Mouse (Mus musculus) hindbrain, embryonic 10.5 days (tissue): Measurements from ENCODE around the gene Il5. TPM values are rescaled to one million over a fixed set of nuclear protein-coding genes. Genes with fewer than 3 reads are reported as not detected.
"Not testable (repeated sequence)": the region's sequence is repeated elsewhere in the genome, so short reads cannot be mapped to it uniquely, and the experiment has no call there.

Source experiments
- DNase-seq: peaks from one replicate; pipeline ENCODE4 v3.0.0-alpha.2; 2017; ENCODE audit warnings: low spot score
- H3K27ac ChIP-seq: fragments of 300-500 bp; sonication (generic); 2 replicates; pipeline ENCODE4 v1.5.1; 2016; ENCODE audit warnings: mild to moderate bottlenecking, moderate library complexity
- H3K27me3 ChIP-seq: fragments of 300-500 bp; sonication (generic); 2 replicates; pipeline ENCODE4 v1.6.1; 2016; ENCODE audit warnings: mild to moderate bottlenecking; ENCODE audit not compliant: poor library complexity, insufficient read depth, severe bottlenecking
- H3K36me3 ChIP-seq: fragments of 300-500 bp; sonication (generic); 2 replicates; pipeline ENCODE4 v1.6.1; 2016; ENCODE audit warnings: mild to moderate bottlenecking, moderate library complexity
- H3K4me1 ChIP-seq: fragments of 300-500 bp; sonication (generic); replicated peaks from 2 replicates; pipeline ENCODE4 v1.6.1; 2016; ENCODE audit warnings: mild to moderate bottlenecking
- H3K4me3 ChIP-seq: fragments of 300-500 bp; sonication (generic); 2 replicates; pipeline ENCODE4 v1.5.1; 2016; ENCODE audit warnings: mild to moderate bottlenecking, moderate library complexity
- H3K9me3 ChIP-seq: fragments of 300-500 bp; sonication (generic); 2 replicates; pipeline ENCODE4 v1.6.1; 2016; ENCODE audit warnings: mild to moderate bottlenecking, moderate library complexity
- WGBS: fragments of 180-500 bp; shearing (Covaris S2); methylation state at CpG from one replicate; pipeline ENCODE4 v1.1.7; 2016; 5-methylcytosine and 5-hydroxymethylcytosine counted together
- polyA plus RNA-seq: library from polyadenylated mRNA; unstranded; fragments of >200 nt; fragmentation: Nextera tagmentation; extraction: Ambion mirVana; gene quantifications from 2 replicates; pipeline ENCODE4 v1.2.1, GENCODE M21; 2016

Il5 gene
- polyA plus RNA-seq, 1 experiment from 2014 or later: not detected

- Histone ChIP-seq H3K36me3 (no peaks in the 10 kb centered on the region), H3K9me3 (no peaks in the 10 kb centered on the region), H3K4me1 (no peaks in the 10 kb centered on the region), H3K4me3 (no peak overlapping the region), H3K27me3 (no peaks in the 10 kb centered on the region), H3K27ac (no peak overlapping the region)
- DNase-seq: no peak
- WGBS: 44% methylated on average over 5 of the region's 5 CpGs
These were observed 29.2 kb downstream of the Il5 start for GRCm38 (mm10) chr11:53749716-53750352.

- peaks cover 14% of the 10 kb centered on the region for H3K4me1 ChIP-seq
- H3K36me3 ChIP-seq: no peaks in the 10 kb centered on the region
These were observed 34.5 kb downstream of the Il5 start for GRCm38 (mm10) chr11:53755011-53755595.

GRCm38 (mm10) chr11:53757612-53758011 lies 37.0 kb downstream of the Il5 start:
- no peak overlapping the region for H3K4me3 ChIP-seq
- DNase-seq: no peak
- H3K27me3 ChIP-seq: peaks cover 45% of the 10 kb centered on the region
- H3K4me1 ChIP-seq: peaks cover 24% of the 10 kb centered on the region
- H3K36me3 ChIP-seq: no peaks in the 10 kb centered on the region
- WGBS: 88% methylated on average over 4 of the region's 4 CpGs
- no peak overlapping the region for H3K27ac ChIP-seq
- no peaks in the 10 kb centered on the region for H3K9me3 ChIP-seq

More at GRCm38 (mm10) chr11:53755011-53755595, 34.5 kb downstream of the Il5 start:
- Histone ChIP-seq H3K9me3 (no peaks in the 10 kb centered on the region), H3K4me3 (no peak overlapping the region), H3K27ac (no peak overlapping the region), H3K27me3 (peaks cover 20% of the 10 kb centered on the region)
- no peak for DNase-seq
- WGBS: 83% methylated on average over 12 of the region's 12 CpGs

- peaks cover 28% of the 10 kb centered on the region for H3K4me1 ChIP-seq
- WGBS: 82% methylated on average over 9 of the region's 9 CpGs
- DNase-seq, H3K9me3 ChIP-seq, H3K4me3 ChIP-seq, H3K36me3 ChIP-seq, H3K27ac ChIP-seq: not testable (repeated sequence)
- peaks cover 49% of the 10 kb centered on the region for H3K27me3 ChIP-seq
These were observed 37.4 kb downstream of the Il5 start for GRCm38 (mm10) chr11:53758033-53758432.

GRCm38 (mm10) chr11:53758791-53759351 lies 38.3 kb downstream of the Il5 start:
- Histone ChIP-seq H3K36me3 (no peaks in the 10 kb centered on the region), H3K9me3 (no peaks in the 10 kb centered on the region), H3K4me1 (peaks cover 36% of the 10 kb centered on the region), H3K27me3 (peaks cover 58% of the 10 kb centered on the region), H3K27ac (no peak overlapping the region), H3K4me3 (no peak overlapping the region)
- WGBS: 44% methylated on average over 6 of the region's 6 CpGs
- DNase-seq: no peak

- no peak overlapping the region for H3K27ac ChIP-seq
- peak; percentile 33 for DNase-seq
- H3K36me3 ChIP-seq: no peaks in the 10 kb centered on the region
- peaks cover 45% of the 10 kb centered on the region for H3K4me1 ChIP-seq
- peak overlapping the region; percentile 25 for H3K4me3 ChIP-seq
- 5% methylated on average over 22 of the region's 22 CpGs for WGBS
- H3K27me3 ChIP-seq: peaks cover 67% of the 10 kb centered on the region
- H3K9me3 ChIP-seq: no peaks in the 10 kb centered on the region
These were observed 39.2 kb downstream of the Il5 start for GRCm38 (mm10) chr11:53759545-53760406.

GRCm38 (mm10) chr11:53761284-53761683 lies 40.7 kb downstream of the Il5 start:
- peaks cover 80% of the 10 kb centered on the region for H3K27me3 ChIP-seq
- H3K4me3 ChIP-seq: no peak overlapping the region
- peaks cover 48% of the 10 kb centered on the region for H3K4me1 ChIP-seq
- no peak for DNase-seq
- no peak overlapping the region for H3K27ac ChIP-seq
- 80% methylated on average over 5 of the region's 5 CpGs for whole genome bisulfite sequencing
- H3K9me3 ChIP-seq: no peaks in the 10 kb centered on the region
- no peaks in the 10 kb centered on the region for H3K36me3 ChIP-seq

GRCm38 (mm10) chr11:53761822-53762221 lies 41.2 kb downstream of the Il5 start:
- WGBS: 76% methylated on average over 2 of the region's 2 CpGs
- H3K36me3 ChIP-seq: no peaks in the 10 kb centered on the region
- H3K9me3 ChIP-seq: no peaks in the 10 kb centered on the region
- no peak for DNase-seq
- H3K4me1 ChIP-seq: peaks cover 48% of the 10 kb centered on the region
- peaks cover 84% of the 10 kb centered on the region for H3K27me3 ChIP-seq
- H3K4me3 ChIP-seq: no peak overlapping the region
- H3K27ac ChIP-seq: no peak overlapping the region

- H3K4me1 ChIP-seq: peaks cover 48% of the 10 kb centered on the region
- H3K9me3 ChIP-seq: no peaks in the 10 kb centered on the region
- WGBS: 71% methylated on average over 2 of the region's 2 CpGs
- peak overlapping the region; percentile 52 for H3K4me3 ChIP-seq
- peaks cover 90% of the 10 kb centered on the region for H3K27me3 ChIP-seq
- no peaks in the 10 kb centered on the region for H3K36me3 ChIP-seq
- H3K27ac ChIP-seq: no peak overlapping the region
- DNase-seq: no peak
These were observed 41.8 kb downstream of the Il5 start for GRCm38 (mm10) chr11:53762426-53762825.

GRCm38 (mm10) chr11:53762827-53763495 lies 42.4 kb downstream of the Il5 start:
- 9% methylated on average over 23 of the region's 23 CpGs for WGBS
- DNase-seq: peak; percentile 36
- peak overlapping the region; percentile 84; the same call in 1 of the 2 replicates for H3K27ac ChIP-seq
- peak overlapping the region; percentile 52 for H3K4me3 ChIP-seq
- peaks cover 92% of the 10 kb centered on the region for H3K27me3 ChIP-seq
- H3K36me3 ChIP-seq: no peaks in the 10 kb centered on the region
- no peaks in the 10 kb centered on the region for H3K9me3 ChIP-seq
- H3K4me1 ChIP-seq: peaks cover 48% of the 10 kb centered on the region

- WGBS: 3% methylated on average over 33 of the region's 33 CpGs
- no peaks in the 10 kb centered on the region for H3K36me3 ChIP-seq
- peaks cover 92% of the 10 kb centered on the region for H3K27me3 ChIP-seq
- H3K4me3 ChIP-seq: peak overlapping the region; percentile 52
- peak; percentile 69 for DNase-seq
- peaks cover 48% of the 10 kb centered on the region for H3K4me1 ChIP-seq
- no peaks in the 10 kb centered on the region for H3K9me3 ChIP-seq
- peak overlapping the region; percentile 84 for H3K27ac ChIP-seq
These were observed 43.0 kb downstream of the Il5 start for GRCm38 (mm10) chr11:53763496-53764140.

GRCm38 (mm10) chr11:53764581-53764980 lies 44.0 kb downstream of the Il5 start:
- Histone ChIP-seq H3K27me3 (peaks cover 93% of the 10 kb centered on the region), H3K36me3 (no peaks in the 10 kb centered on the region), H3K9me3 (no peaks in the 10 kb centered on the region), H3K4me3 (no peak overlapping the region), H3K27ac (no peak overlapping the region), H3K4me1 (peaks cover 42% of the 10 kb centered on the region)
- DNase-seq: no peak
- 35% methylated on average over 5 of the region's 5 CpGs for WGBS
